Mouse (Mus musculus): ENCODE measurements around the gene Rpl36.

Rpl36 gene

DNA sequence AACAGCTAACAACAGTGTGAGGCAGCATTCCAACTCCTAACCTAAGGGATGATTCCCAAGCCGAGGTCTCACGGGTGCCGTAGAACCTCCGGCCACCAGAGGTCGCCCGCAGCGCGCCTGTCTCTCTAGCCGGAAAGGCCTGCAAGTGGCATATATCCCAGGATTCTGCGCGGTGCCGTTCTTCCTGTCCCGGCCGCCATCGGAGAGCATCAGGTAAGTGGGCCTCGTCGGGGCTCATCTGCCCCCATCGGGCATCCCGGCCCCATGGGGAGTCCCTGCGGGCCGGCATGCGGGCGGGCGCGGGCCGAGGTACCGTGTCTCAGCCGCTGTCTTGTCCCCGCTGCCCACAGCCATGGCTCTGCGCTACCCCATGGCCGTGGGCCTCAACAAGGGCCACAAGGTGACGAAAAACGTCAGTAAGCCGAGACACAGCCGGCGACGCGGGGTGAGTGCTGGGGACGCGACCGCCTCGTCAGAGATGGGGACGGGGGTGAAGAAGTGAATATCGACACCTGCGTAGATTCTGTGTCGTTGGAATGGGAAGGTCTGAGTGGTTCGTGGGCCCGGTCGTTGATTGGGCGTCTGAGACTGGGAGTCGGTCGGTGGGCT is at the start of gene Rpl36:
Gene Rpl36 (plus strand): TSS at position 181 of the 609 bp plus-strand sequence.
- peak; percentile 97 to 99 for DNase-seq (ENCODE audit: low spot score in 2 of 2)

DNA sequence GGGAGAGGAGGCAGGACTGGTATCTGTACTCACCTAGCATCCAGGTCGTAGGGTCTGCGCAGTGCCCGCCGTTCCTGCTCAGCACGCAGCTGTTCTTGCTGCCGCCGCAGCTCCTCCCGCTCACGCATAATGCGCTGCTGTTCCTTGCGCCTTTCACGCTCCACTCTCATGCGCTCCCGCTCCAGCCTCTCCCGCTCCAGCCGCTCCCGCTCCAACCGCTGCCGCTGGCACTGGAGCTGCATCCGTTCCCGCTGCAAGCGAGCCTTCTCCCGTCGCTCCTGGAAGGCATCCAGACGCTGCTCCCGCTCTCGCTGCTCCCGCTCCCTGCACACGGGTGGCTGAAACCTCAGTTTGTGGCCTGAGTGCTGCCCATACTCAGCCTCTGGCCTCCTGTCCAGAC is 46.9 kb upstream of the Rpl36 start:
- no peak for DNase-seq (ENCODE audit: low spot score in 2 of 2)

- no peak for DNase-seq (ENCODE audit: low spot score in 2 of 2)
Observed at GRCm38 (mm10) chr17:56566918-56567317, 46.3 kb upstream of the Rpl36 start.

DNA sequence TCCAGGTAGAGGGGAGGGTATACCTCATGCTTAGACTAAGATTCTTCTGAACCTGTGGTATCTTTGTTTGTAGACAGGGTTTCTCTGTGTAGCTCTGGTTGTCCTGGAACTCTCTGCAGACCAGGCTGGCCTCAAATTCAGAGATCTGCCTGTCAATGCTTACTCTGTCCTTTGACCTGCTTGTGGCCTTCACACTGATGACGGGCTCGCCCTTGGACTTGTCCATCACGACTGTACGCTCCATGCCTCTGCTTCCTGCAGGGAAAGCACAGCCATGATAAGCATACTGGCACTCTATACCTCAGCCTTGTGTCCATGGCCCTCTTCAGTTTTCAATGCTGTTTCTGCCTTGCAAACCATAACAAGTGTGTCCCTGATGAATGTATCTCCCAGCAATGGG is 45.8 kb upstream of the Rpl36 start:
- DNase-seq (ENCODE audit: low spot score in 2 of 2), result no peak

DNA sequence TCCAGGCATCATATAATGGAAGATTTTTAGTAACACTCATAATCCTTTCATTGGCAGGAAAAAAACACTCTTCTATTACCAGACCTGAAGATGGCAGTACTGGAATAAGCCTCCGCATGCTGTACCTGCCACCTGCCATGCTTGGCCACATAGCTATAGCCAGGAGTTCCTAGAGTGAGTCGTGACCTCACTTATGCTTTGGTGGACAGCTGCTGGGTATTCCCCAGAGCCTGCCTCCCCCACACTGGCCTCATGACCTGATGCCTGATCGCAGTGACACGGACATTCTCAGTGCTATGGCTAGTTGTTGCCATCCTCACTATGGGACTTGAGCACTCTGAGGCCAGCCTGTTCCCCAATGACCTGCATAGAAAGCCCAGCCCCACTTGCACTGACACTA is 42.9 kb upstream of the Rpl36 start:
- DNase-seq (ENCODE audit: low spot score in 2 of 2), result no peak

DNA sequence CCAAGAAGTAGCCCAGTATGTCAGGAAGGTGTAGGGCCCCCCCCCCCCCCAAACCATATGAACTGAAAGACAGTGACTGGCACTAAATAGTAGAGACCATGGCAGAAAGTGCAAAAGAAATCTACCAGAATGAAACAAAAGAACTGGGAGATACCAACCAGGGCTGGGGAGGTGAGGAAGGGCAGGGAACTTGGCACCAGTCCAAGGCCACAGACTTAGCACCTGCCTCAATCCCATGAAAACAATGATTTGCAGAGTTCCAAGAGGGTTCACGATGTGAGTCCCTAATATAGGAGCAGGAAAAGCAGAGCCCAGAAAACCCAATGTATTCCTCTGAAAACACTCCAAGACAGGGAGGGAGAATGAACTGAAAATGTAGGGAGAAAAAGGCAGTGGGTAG is 41.1 kb upstream of the Rpl36 start:
- no peak for DNase-seq (ENCODE audit: low spot score in 2 of 2)

GRCm38 (mm10) chr17:56572939-56573338 is 40.3 kb upstream of the Rpl36 start:
- no peak for DNase-seq (ENCODE audit: low spot score in 2 of 2)

- no peak for DNase-seq (ENCODE audit: low spot score in 2 of 2)
Observed at GRCm38 (mm10) chr17:56583071-56583470, 30.1 kb upstream of the Rpl36 start.

DNA sequence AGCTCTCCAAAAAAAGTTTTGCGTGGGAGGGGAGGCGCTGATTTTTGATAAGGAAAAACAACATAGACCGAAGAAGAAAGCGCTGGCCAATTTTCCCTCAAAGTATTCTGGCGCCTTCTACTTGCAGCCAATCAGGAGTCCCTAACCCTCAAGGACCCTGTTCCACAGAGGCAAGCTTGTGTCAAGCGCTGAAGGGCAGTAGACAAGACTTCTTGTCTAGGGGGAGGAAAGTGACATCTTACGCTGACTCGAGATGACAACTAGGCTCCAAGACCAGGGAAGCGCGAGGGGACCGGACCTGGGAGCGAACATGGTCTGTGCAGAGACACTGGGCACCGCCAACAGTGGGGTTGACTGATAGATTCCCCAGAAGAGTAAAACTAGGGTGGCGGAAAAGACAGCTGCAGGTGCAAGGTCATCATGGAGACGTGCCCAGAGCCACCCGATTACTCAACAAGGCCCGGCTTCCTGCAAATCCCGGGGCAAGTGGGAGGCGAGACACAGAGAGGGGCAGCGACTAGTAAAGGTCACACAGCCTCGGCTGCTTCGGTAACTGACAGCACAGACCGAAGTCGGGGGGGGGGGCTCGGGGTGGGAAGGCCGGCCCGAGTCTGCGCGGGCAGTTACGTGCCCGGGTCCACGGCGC is 29.5 kb upstream of the Rpl36 start:
- peak in 1 of 2 experiments; percentile 40 for DNase-seq (ENCODE audit: low spot score in 2 of 2)

GRCm38 (mm10) chr17:56584257-56585130 is 28.7 kb upstream of the Rpl36 start, which contains the start of the genes Safb2 and Safb:
Safb2 (minus strand) TSS chr17:56584585.
Safb (plus strand) TSS chr17:56584825.
- DNase-seq (ENCODE audit: low spot score in 2 of 2), result peak; percentile 99 to 100

GRCm38 (mm10) chr17:56585171-56585821 is 27.9 kb upstream of the Rpl36 start:
- no peak for DNase-seq (ENCODE audit: low spot score in 2 of 2)

GRCm38 (mm10) chr17:56587773-56588172 is 25.4 kb upstream of the Rpl36 start:
- no peak for DNase-seq (ENCODE audit: low spot score in 2 of 2)

DNA sequence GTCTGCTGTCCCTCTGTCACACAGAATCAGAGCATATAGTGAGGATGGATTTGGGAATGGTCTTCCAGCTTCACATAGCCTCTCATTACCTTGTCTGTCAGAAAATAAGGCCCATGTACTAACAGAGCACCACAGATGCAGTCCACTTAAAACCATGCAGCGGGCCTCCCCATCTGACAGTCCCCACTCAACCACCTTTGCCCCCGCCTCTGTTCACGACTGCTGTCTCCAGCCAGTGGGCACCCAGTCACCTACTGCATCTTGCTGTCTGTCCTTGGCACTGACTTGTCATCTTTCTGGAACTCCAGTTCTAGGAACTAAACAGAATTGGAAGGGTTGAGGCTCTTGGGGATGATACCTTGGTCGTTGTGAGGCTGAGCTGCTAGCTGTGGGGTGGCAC is 24.3 kb upstream of the Rpl36 start:
- no peak for DNase-seq (ENCODE audit: low spot score in 2 of 2)

DNA sequence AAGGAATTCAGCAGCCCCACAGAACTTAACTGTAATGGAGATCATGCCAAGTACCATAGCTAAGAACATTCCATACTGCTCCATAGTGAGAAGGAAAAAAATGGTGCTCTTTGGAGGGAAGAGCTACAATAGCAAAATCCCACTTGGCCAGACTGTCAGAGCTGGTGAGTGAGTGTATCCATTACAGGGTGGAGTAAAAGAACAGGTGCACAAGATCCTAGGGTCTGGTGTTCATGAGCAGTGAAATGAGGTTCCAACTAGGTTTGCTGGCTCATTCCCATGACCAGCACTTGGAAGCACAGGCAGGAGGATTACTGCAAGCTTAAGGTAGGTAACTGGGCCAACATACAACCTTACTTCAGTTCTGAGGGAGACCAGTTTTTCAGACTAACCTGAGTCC is 20.7 kb upstream of the Rpl36 start:
- no peak for DNase-seq (ENCODE audit: low spot score in 2 of 2)

DNA sequence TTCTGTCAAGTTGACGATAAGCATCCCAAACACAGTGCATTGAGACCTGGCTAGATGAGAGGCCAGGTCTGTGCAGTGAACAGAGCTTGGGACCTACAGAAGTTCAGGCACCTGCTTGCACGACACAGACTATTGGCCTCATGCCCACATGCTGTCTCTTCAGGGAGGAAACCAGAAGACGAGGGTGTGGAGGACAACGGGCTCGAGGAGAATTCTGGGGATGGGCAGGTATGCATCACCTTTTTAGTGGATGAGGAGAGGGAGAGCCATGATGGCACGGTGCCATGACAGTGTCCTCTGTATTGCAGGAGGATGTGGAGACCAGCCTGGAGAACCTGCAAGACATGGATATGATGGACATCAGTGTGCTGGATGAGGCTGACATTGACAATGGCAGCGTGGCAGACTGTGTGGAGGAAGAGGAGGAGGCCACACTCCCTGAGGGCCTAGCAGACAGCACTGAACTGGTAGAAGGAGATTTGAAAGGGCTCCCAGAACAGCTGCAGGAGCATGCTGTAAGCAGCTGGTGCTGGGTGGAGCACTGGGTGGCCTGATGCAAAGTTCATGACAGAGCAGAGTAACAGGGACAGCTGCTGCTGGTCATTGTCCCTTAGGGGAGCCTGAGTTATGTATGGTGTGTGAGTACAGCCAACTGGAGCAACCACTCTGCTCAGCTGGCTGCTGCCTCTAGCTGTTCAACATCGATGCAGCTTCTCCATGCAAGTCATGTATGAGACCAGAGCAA is 19.5 kb upstream of the Rpl36 start:
- DNase-seq (ENCODE audit: low spot score in 2 of 2), result no peak

DNA sequence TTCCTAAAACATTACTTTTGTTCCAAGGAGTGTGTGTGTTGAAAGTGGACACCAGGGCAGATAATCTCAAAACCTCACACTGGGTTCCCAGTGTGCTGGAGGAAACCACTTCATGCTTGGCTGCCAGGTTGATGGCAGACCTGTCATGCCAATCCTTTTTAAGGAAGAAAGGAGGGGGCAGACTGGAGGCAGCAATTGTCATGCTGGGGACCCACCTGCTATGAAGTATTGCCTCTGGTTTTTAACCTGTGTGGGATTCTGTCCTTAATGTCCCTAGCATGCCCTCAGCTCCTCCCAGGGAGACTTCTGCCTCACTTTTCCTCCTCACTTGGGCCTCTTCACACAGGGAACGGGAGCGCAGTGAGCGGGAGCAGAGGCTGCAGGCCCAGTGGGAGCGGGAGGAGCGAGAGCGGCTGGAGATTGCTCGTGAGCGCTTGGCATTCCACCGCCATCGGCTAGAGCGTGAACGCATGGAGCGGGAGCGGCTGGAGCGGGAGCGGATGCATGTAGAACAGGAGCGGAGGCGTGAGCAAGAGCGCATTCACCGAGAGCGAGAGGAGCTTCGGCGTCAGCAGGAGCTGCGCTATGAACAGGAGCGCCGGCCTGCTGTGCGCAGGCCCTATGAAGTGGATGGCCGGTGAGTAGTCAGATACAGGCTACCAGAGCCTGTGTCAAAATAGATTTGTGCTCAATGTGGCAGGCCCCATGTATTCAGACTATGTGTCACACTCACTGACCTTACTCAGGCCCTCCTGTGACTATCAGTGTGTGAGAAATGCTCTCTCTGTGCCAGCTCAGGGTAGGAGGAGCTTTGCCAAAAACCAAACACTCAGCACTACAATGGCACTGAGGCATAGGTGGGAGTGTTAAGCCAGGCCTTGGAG is 9.8 kb upstream of the Rpl36 start:
- DNase-seq (ENCODE audit: low spot score in 2 of 2), result no peak

DNA sequence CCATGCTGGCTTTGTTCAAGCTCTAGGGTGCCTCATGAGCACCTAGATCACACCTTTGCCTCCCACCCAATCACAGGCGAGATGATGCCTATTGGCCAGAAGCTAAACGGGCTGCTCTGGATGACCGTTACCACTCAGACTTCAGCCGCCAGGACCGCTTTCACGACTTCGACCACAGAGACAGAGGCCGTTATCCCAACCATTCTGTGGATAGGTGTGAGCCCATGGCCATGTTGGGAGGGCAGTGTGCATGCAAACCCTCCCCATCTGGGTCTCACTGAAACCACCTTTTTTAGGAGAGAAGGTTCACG is 9.2 kb upstream of the Rpl36 start:
- no peak for DNase-seq (ENCODE audit: low spot score in 2 of 2)

GRCm38 (mm10) chr17:56604422-56604821 is 8.8 kb upstream of the Rpl36 start:
- DNase-seq (ENCODE audit: low spot score in 2 of 2), result no peak

DNA sequence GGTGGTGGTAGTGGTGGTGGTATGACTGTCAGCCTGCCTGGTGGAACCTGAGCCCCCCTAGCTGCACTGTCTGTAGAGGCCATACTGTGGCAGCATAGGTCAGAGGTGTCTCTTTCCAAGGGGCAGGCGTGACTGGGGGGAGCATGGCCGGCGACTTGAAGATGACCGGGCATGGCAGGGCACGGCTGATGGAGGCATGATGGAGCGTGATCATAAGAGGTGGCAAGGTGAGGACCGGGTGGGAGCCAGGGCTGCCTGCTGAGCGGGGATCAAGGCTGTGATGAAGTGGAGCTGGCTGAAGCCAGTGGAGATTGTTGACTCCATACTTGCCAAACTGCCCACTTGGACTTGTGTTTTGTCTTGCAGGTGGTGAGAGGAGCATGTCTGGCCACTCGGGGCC is 7.8 kb upstream of the Rpl36 start:
- no peak for DNase-seq (ENCODE audit: low spot score in 2 of 2)

DNA sequence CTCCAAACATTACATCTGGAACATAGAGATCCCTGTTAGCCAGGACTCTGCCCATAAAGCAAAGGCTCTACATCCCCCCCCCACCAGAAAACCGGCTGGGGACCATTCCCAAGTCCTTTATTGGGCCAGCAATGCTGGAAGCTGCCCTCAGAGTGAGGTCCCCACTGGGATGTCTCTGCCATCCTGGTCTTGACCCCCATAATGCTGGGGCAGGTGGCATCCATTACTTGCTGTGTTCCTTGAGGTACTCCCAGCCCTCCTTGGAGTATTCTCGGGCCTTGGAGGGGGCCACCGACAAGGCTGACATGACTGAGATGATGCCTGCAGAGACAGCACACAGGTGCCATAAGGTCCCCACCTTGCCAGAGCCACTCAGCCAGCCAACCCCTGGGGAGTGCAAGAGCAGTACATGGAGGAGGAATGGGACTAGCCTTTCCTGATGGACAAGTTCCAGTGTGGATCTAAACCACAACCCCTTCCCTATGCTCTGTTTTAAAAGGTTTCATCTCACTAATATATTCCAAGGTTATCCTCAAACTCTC is 5.6 kb upstream of the Rpl36 start:
- no peak for DNase-seq (ENCODE audit: low spot score in 2 of 2)

All from cerebellum, postnatal 4 days (tissue).